Comparison of ENCODE assay signal across 24 mouse cellular contexts in the genomic region with DNA sequence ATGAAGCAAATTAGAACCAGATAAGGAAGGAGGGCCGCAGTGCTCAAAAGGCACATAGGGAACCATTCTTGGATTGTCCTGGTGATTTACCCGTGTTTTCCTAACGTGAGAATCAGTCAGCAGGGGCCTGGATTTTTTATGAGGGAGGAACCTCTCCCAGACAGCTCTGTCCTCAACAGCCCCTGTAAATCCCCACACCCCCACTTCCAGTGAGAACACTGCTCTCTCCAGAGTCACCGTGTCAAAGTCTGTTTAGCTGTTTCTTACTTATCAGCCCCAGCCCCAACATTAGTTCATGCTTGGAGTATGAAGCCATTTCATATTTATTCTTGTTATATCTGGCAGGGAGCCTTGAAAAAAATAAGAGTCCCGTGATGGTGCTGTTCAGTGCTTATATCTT.
DNase-seq lines count a peak whose midpoint lies in the region; ATAC-seq lines count a peak whose summit lies in the region.
"Had no signal": no experiment of that assay in that cellular context is flagged by ENCODE, and none has a peak within 500 bp of the region (broad histone marks: within the 10 kb centered on the region; RNA-seq: fewer than 3 reads in every experiment).

No protein-coding gene starts in this region.

- H3K9me3 ChIP-seq in embryonic facial prominence, embryonic 12.5 days, result no peaks in the 10 kb centered on the region
- no peaks in the 10 kb centered on the region for H3K9me3 ChIP-seq in embryonic facial prominence, embryonic 10.5 days
- H3K9me3 ChIP-seq in kidney, embryonic 14.5 days (ENCODE audit: control insufficient read depth, low read length), result no peaks in the 10 kb centered on the region
- no peaks in the 10 kb centered on the region for H3K9me3 ChIP-seq in embryonic facial prominence, embryonic 13.5 days
- H3K9me3 ChIP-seq in limb, embryonic 10.5 days (replicated peaks), result no peaks in the 10 kb centered on the region
- H3K9me3 ChIP-seq: midbrain, embryonic 10.5 days had no signal

- DNase-seq in embryonic facial prominence, embryonic 10.5 days (ENCODE audit: low spot score), result no peak
- no peak for DNase-seq in kidney, postnatal 14 days
- DNase-seq in limb, embryonic 10.5 days (ENCODE audit: low spot score), result no peak
- DNase-seq in left cerebral cortex, adult 11 months (ENCODE audit: low spot score), result no peak
- DNase-seq in cerebellum, adult 9-11 months, result no peak
- DNase-seq: adrenal gland, postnatal 14 days; cerebellum, adult 11-12 months; cerebellum, postnatal 25 days; embryo, embryonic 11 days; kidney, adult 11 months; kidney, postnatal 36 days; lung, adult 2 months; lung, postnatal 36 days; right cerebral cortex, postnatal 25 days; thymus, adult 2 months had no signal

- H3K4me3 ChIP-seq in embryonic facial prominence, embryonic 12.5 days, result no peak overlapping the region
- H3K4me3 ChIP-seq in embryonic facial prominence, embryonic 10.5 days, result no peak overlapping the region
- H3K4me3 ChIP-seq in kidney, embryonic 14.5 days (ENCODE audit: low read length), result no peak overlapping the region
- H3K4me3 ChIP-seq in embryonic facial prominence, embryonic 13.5 days, result no peak overlapping the region
- no peak overlapping the region for H3K4me3 ChIP-seq in limb, embryonic 10.5 days
- H3K4me3 ChIP-seq: erythroblast, embryonic 14.5 days; midbrain, embryonic 10.5 days had no signal

- peaks cover 35% of the 10 kb centered on the region for H3K4me1 ChIP-seq in embryonic facial prominence, embryonic 12.5 days
- H3K4me1 ChIP-seq in embryonic facial prominence, embryonic 10.5 days, result peaks cover 48% of the 10 kb centered on the region
- no peaks in the 10 kb centered on the region for H3K4me1 ChIP-seq in kidney, embryonic 14.5 days (ENCODE audit: control insufficient read depth, insufficient read depth, low read length)
- peaks cover 36% of the 10 kb centered on the region for H3K4me1 ChIP-seq in embryonic facial prominence, embryonic 13.5 days
- H3K4me1 ChIP-seq in limb, embryonic 10.5 days, result peaks cover 65% of the 10 kb centered on the region
- H3K4me1 ChIP-seq: midbrain, embryonic 10.5 days had no signal

- 26% methylated on average over 5 of the region's 5 CpGs for WGBS in embryonic facial prominence, embryonic 12.5 days
- 64% methylated on average over 5 of the region's 5 CpGs for WGBS in embryonic facial prominence, embryonic 10.5 days
- WGBS in kidney, embryonic 14.5 days, result 24% methylated on average over 5 of the region's 5 CpGs
- 28% methylated on average over 5 of the region's 5 CpGs for WGBS in embryonic facial prominence, embryonic 13.5 days
- 29% methylated on average over 5 of the region's 5 CpGs for WGBS in limb, embryonic 10.5 days

- no peaks in the 10 kb centered on the region for H3K36me3 ChIP-seq in embryonic facial prominence, embryonic 12.5 days
- H3K36me3 ChIP-seq in embryonic facial prominence, embryonic 10.5 days (replicated peaks), result no peaks in the 10 kb centered on the region
- H3K36me3 ChIP-seq in kidney, embryonic 14.5 days (ENCODE audit: control insufficient read depth, insufficient read depth, low read length), result no peaks in the 10 kb centered on the region
- H3K36me3 ChIP-seq in embryonic facial prominence, embryonic 13.5 days, result no peaks in the 10 kb centered on the region
- H3K36me3 ChIP-seq in limb, embryonic 10.5 days, result no peaks in the 10 kb centered on the region
- H3K36me3 ChIP-seq: midbrain, embryonic 10.5 days had no signal

- no peaks in the 10 kb centered on the region for H3K27me3 ChIP-seq in embryonic facial prominence, embryonic 12.5 days
- H3K27me3 ChIP-seq in embryonic facial prominence, embryonic 10.5 days (replicated peaks; ENCODE audit: low read depth, poor library complexity, severe bottlenecking), result no peaks in the 10 kb centered on the region
- H3K27me3 ChIP-seq in kidney, embryonic 14.5 days (ENCODE audit: control insufficient read depth, insufficient read depth, low read length), result no peaks in the 10 kb centered on the region
- H3K27me3 ChIP-seq in embryonic facial prominence, embryonic 13.5 days, result no peaks in the 10 kb centered on the region
- no peaks in the 10 kb centered on the region for H3K27me3 ChIP-seq in limb, embryonic 10.5 days (ENCODE audit: low read depth, poor library complexity, severe bottlenecking)

- no peak for ATAC-seq in embryonic facial prominence, embryonic 12.5 days (ENCODE audit: insufficient number of reproducible peaks, insufficient read depth, low FRiP score, low TSS enrichment)
- ATAC-seq in kidney, embryonic 14.5 days (ENCODE audit: low FRiP score, low TSS enrichment), result peak; percentile 50
- no peak for ATAC-seq in embryonic facial prominence, embryonic 13.5 days (ENCODE audit: insufficient number of reproducible peaks, insufficient read depth, low FRiP score, low TSS enrichment, low read depth)
- ATAC-seq: activated CD4-positive, CD25-positive, alpha-beta regulatory T cell, adult 4 months; forebrain, embryonic 14.5 days had no signal

- no peak overlapping the region for H3K4me2 ChIP-seq in embryonic facial prominence, embryonic 12.5 days (replicated peaks)
- no peak overlapping the region for H3K4me2 ChIP-seq in kidney, embryonic 14.5 days (replicated peaks; ENCODE audit: low read depth, low read length)
- H3K4me2 ChIP-seq in embryonic facial prominence, embryonic 13.5 days, result no peak overlapping the region
- H3K4me2 ChIP-seq: hindbrain, embryonic 14.5 days; liver, embryonic 11.5 days had no signal

- H3K9ac ChIP-seq in embryonic facial prominence, embryonic 12.5 days, result no peak overlapping the region
- H3K9ac ChIP-seq in kidney, embryonic 14.5 days (ENCODE audit: low read depth, low read length), result no peak overlapping the region
- H3K9ac ChIP-seq in embryonic facial prominence, embryonic 13.5 days, result no peak overlapping the region
- H3K9ac ChIP-seq: hindbrain, embryonic 14.5 days had no signal

- peak overlapping the region; percentile 38; the same call in 1 of the 2 replicates for H3K27ac ChIP-seq in embryonic facial prominence, embryonic 12.5 days
- no peak overlapping the region for H3K27ac ChIP-seq in embryonic facial prominence, embryonic 10.5 days (replicated peaks)
- H3K27ac ChIP-seq in kidney, embryonic 14.5 days (ENCODE audit: low read depth, low read length), result no peak overlapping the region
- H3K27ac ChIP-seq in embryonic facial prominence, embryonic 13.5 days, result peak overlapping the region; percentile 44; the same call in 1 of the 2 replicates
- peak overlapping the region; percentile 66 for H3K27ac ChIP-seq in limb, embryonic 10.5 days
- H3K27ac ChIP-seq: hindbrain, embryonic 14.5 days; midbrain, embryonic 10.5 days had no signal

Comparison
In these comparisons a context has a peak if more than half of its experiments do, and no peak if none do; other contexts are left out.
1. H3K27ac ChIP-seq: peak in embryonic facial prominence, embryonic 12.5 days (single experiment), embryonic facial prominence, embryonic 13.5 days (single experiment) and limb, embryonic 10.5 days (single experiment); none in embryonic facial prominence, embryonic 10.5 days (single experiment) and kidney, embryonic 14.5 days (single experiment).